Mouse (Mus musculus): ENCODE data around the gene Gm47959. TPM values are rescaled to one million over a fixed set of nuclear protein-coding genes. Genes with fewer than 3 reads are reported as not detected.

Gene Gm47959
- polyA plus RNA-seq, 1 experiment from 2014 or later, result not detected

- H3K27me3 ChIP-seq, result no peaks in the 10 kb centered on the region
- no peak overlapping the region for H3K27ac ChIP-seq (replicated peaks)
- H3K36me3 ChIP-seq (replicated peaks), result no peaks in the 10 kb centered on the region
- H3K4me1 ChIP-seq (replicated peaks), result no peaks in the 10 kb centered on the region
- no peak for ATAC-seq (ENCODE audit: insufficient read depth)
- no peak overlapping the region for H3K4me3 ChIP-seq (replicated peaks)
- H3K4me2 ChIP-seq, result no peak overlapping the region
- 54% methylated on average over 4 of the region's 4 CpGs for WGBS (ENCODE audit: insufficient replicate concordance)
- no peak overlapping the region for H3K9ac ChIP-seq
- no peaks in the 10 kb centered on the region for H3K9me3 ChIP-seq (replicated peaks)
Measured at GRCm38 (mm10) chr1:82991062-82991461, 9.3 kb upstream of the Gm47959 start.

GRCm38 (mm10) chr1:82991596-82991995 is 8.8 kb upstream of the Gm47959 start:
- no peak for ATAC-seq (ENCODE audit: insufficient read depth)
- Histone ChIP-seq H3K27ac (replicated peaks) (no peak overlapping the region), H3K27me3 (no peaks in the 10 kb centered on the region), H3K4me3 (replicated peaks) (no peak overlapping the region), H3K4me2 (no peak overlapping the region), H3K9ac (no peak overlapping the region), H3K36me3 (replicated peaks) (no peaks in the 10 kb centered on the region), H3K4me1 (replicated peaks) (no peaks in the 10 kb centered on the region), H3K9me3 (replicated peaks) (no peaks in the 10 kb centered on the region)
- WGBS (ENCODE audit: insufficient replicate concordance), result 67% methylated on average over 3 of the region's 3 CpGs

- Histone ChIP-seq H3K27me3 (no peaks in the 10 kb centered on the region), H3K9me3 (replicated peaks) (no peaks in the 10 kb centered on the region), H3K4me2 (no peak overlapping the region), H3K9ac (no peak overlapping the region), H3K27ac (replicated peaks) (no peak overlapping the region), H3K36me3 (replicated peaks) (no peaks in the 10 kb centered on the region), H3K4me1 (replicated peaks) (no peaks in the 10 kb centered on the region), H3K4me3 (replicated peaks) (no peak overlapping the region)
- 65% methylated on average over 6 of the region's 6 CpGs for WGBS (ENCODE audit: insufficient replicate concordance)
- ATAC-seq (ENCODE audit: insufficient read depth), result no peak
Measured at GRCm38 (mm10) chr1:82992093-82992492, 8.3 kb upstream of the Gm47959 start.

- no peak for ATAC-seq (ENCODE audit: insufficient read depth)
- no peaks in the 10 kb centered on the region for H3K9me3 ChIP-seq (replicated peaks)
- H3K27me3 ChIP-seq, result no peaks in the 10 kb centered on the region
- H3K4me1 ChIP-seq (replicated peaks), result no peaks in the 10 kb centered on the region
- H3K4me3 ChIP-seq (replicated peaks), result no peak overlapping the region
- H3K27ac ChIP-seq (replicated peaks), result no peak overlapping the region
- 67% methylated on average over 3 of the region's 3 CpGs for WGBS (ENCODE audit: insufficient replicate concordance)
- H3K36me3 ChIP-seq (replicated peaks), result no peaks in the 10 kb centered on the region
- no peak overlapping the region for H3K9ac ChIP-seq
- no peak overlapping the region for H3K4me2 ChIP-seq
Measured at GRCm38 (mm10) chr1:82993947-82994346, 6.4 kb upstream of the Gm47959 start.

- no peaks in the 10 kb centered on the region for H3K27me3 ChIP-seq
Measured at GRCm38 (mm10) chr1:83006218-83007179, 6.2 kb downstream of the Gm47959 start.

GRCm38 (mm10) chr1:83007471-83007870 is 7.1 kb downstream of the Gm47959 start:
- Histone ChIP-seq H3K9me3 (replicated peaks) (no peaks in the 10 kb centered on the region), H3K9ac (no peak overlapping the region), H3K4me3 (replicated peaks) (no peak overlapping the region), H3K27me3 (no peaks in the 10 kb centered on the region), H3K4me1 (replicated peaks) (no peaks in the 10 kb centered on the region), H3K4me2 (no peak overlapping the region), H3K27ac (replicated peaks) (no peak overlapping the region), H3K36me3 (replicated peaks) (no peaks in the 10 kb centered on the region)
- WGBS (ENCODE audit: insufficient replicate concordance), result 49% methylated on average over 6 of the region's 6 CpGs
- ATAC-seq (ENCODE audit: insufficient read depth), result no peak

More at GRCm38 (mm10) chr1:83006218-83007179, 6.2 kb downstream of the Gm47959 start:
- no peak overlapping the region for H3K27ac ChIP-seq (replicated peaks)
- no peaks in the 10 kb centered on the region for H3K9me3 ChIP-seq (replicated peaks)
- no peak overlapping the region for H3K9ac ChIP-seq
- H3K4me2 ChIP-seq, result no peak overlapping the region
- H3K36me3 ChIP-seq (replicated peaks), result no peaks in the 10 kb centered on the region
- H3K4me3 ChIP-seq (replicated peaks), result no peak overlapping the region
- H3K4me1 ChIP-seq (replicated peaks), result no peaks in the 10 kb centered on the region
- 58% methylated on average over 8 of the region's 8 CpGs for WGBS (ENCODE audit: insufficient replicate concordance)
- ATAC-seq (ENCODE audit: insufficient read depth), result no peak

GRCm38 (mm10) chr1:83014477-83014876 is 14.1 kb downstream of the Gm47959 start:
- H3K27me3 ChIP-seq, result no peaks in the 10 kb centered on the region
- 68% methylated on average over 3 of the region's 3 CpGs for WGBS (ENCODE audit: insufficient replicate concordance)
- no peak overlapping the region for H3K9ac ChIP-seq
- no peak overlapping the region for H3K4me3 ChIP-seq (replicated peaks)
- no peak for ATAC-seq (ENCODE audit: insufficient read depth)
- H3K4me2 ChIP-seq, result no peak overlapping the region
- no peaks in the 10 kb centered on the region for H3K36me3 ChIP-seq (replicated peaks)
- H3K9me3 ChIP-seq (replicated peaks), result no peaks in the 10 kb centered on the region
- H3K27ac ChIP-seq (replicated peaks), result no peak overlapping the region
- H3K4me1 ChIP-seq (replicated peaks), result no peaks in the 10 kb centered on the region

GRCm38 (mm10) chr1:83015329-83015879 is 15.1 kb downstream of the Gm47959 start:
- 60% methylated on average over 10 of the region's 10 CpGs for WGBS (ENCODE audit: insufficient replicate concordance)
- H3K9ac ChIP-seq, result no peak overlapping the region
- no peaks in the 10 kb centered on the region for H3K9me3 ChIP-seq (replicated peaks)
- no peak overlapping the region for H3K27ac ChIP-seq (replicated peaks)
- no peaks in the 10 kb centered on the region for H3K4me1 ChIP-seq (replicated peaks)
- ATAC-seq (ENCODE audit: insufficient read depth), result no peak
- H3K36me3 ChIP-seq (replicated peaks), result no peaks in the 10 kb centered on the region
- no peak overlapping the region for H3K4me3 ChIP-seq (replicated peaks)
- H3K4me2 ChIP-seq, result no peak overlapping the region
- H3K27me3 ChIP-seq, result no peaks in the 10 kb centered on the region

- no peak overlapping the region for H3K4me2 ChIP-seq
- no peak overlapping the region for H3K4me3 ChIP-seq (replicated peaks)
- WGBS (ENCODE audit: insufficient replicate concordance), result 26% methylated on average over 1 of the region's 1 CpGs
- ATAC-seq (ENCODE audit: insufficient read depth), result no peak
- H3K9ac ChIP-seq, result no peak overlapping the region
- no peaks in the 10 kb centered on the region for H3K4me1 ChIP-seq (replicated peaks)
- no peaks in the 10 kb centered on the region for H3K36me3 ChIP-seq (replicated peaks)
- H3K9me3 ChIP-seq (replicated peaks), result no peaks in the 10 kb centered on the region
- H3K27ac ChIP-seq (replicated peaks), result no peak overlapping the region
- H3K27me3 ChIP-seq, result no peaks in the 10 kb centered on the region
Measured at GRCm38 (mm10) chr1:83016556-83016955, 16.2 kb downstream of the Gm47959 start.

GRCm38 (mm10) chr1:83031950-83032349 is 31.6 kb downstream of the Gm47959 start:
- Histone ChIP-seq H3K4me2 (no peak overlapping the region), H3K27me3 (0 out of 2 replicates have a peak, but pooled peaks cover 3% of the 10 kb centered on the region), H3K9me3 (replicated peaks) (no peaks in the 10 kb centered on the region), H3K27ac (replicated peaks) (no peak overlapping the region), H3K36me3 (replicated peaks) (no peaks in the 10 kb centered on the region), H3K4me1 (replicated peaks) (no peaks in the 10 kb centered on the region), H3K9ac (no peak overlapping the region), H3K4me3 (replicated peaks) (no peak overlapping the region)
- ATAC-seq (ENCODE audit: insufficient read depth), result no peak
- 43% methylated on average over 1 of the region's 1 CpGs for WGBS (ENCODE audit: insufficient replicate concordance)

- H3K27ac ChIP-seq (replicated peaks), result no peak overlapping the region
- H3K4me3 ChIP-seq (replicated peaks), result no peak overlapping the region
- H3K36me3 ChIP-seq (replicated peaks), result no peaks in the 10 kb centered on the region
- H3K9me3 ChIP-seq (replicated peaks), result no peaks in the 10 kb centered on the region
- WGBS (ENCODE audit: insufficient replicate concordance), result 70% methylated on average over 6 of the region's 6 CpGs
- 0 out of 2 replicates have a peak, but pooled peaks cover 3% of the 10 kb centered on the region for H3K27me3 ChIP-seq
- H3K4me1 ChIP-seq (replicated peaks), result no peaks in the 10 kb centered on the region
- H3K4me2 ChIP-seq, result no peak overlapping the region
- no peak overlapping the region for H3K9ac ChIP-seq
- ATAC-seq (ENCODE audit: insufficient read depth), result no peak
Measured at GRCm38 (mm10) chr1:83032508-83032907, 32.2 kb downstream of the Gm47959 start.

Data from liver, embryonic 15.5 days (tissue).